Mouse (Mus musculus) testis, adult 2 months (tissue): ENCODE measurements around the gene Mcur1. TPM values are rescaled to one million over a fixed set of nuclear protein-coding genes. Genes with fewer than 3 reads are reported as not detected.

ENCODE experiments used
- H3K27ac ChIP-seq: fragments of 200-500 bp; 2 replicates; pipeline ENCODE4 v1.5.1; 2012; ENCODE audit warnings: low read depth, low read length; ENCODE audit not compliant: control insufficient read depth, insufficient read depth
- H3K27me3 ChIP-seq: fragments of 200-500 bp; 2 replicates; pipeline ENCODE4 v1.6.1; 2012; ENCODE audit warnings: mild to moderate bottlenecking, low read length, moderate library complexity; ENCODE audit not compliant: control insufficient read depth, insufficient read depth
- H3K36me3 ChIP-seq: fragments of 200-500 bp; 2 replicates; pipeline ENCODE4 v1.6.1; 2012; ENCODE audit warnings: mild to moderate bottlenecking, low read length; ENCODE audit not compliant: control insufficient read depth, insufficient read depth
- H3K4me1 ChIP-seq: fragments of 200-500 bp; 2 replicates; pipeline ENCODE4 v1.6.1; 2012; ENCODE audit warnings: low read length; ENCODE audit not compliant: control insufficient read depth, insufficient read depth
- H3K4me3 ChIP-seq: fragments of 200-500 bp; 2 replicates; pipeline ENCODE4 v1.5.1; 2012; ENCODE audit warnings: low read depth, mild to moderate bottlenecking, low read length, moderate library complexity, mixed read lengths; ENCODE audit not compliant: control insufficient read depth
- CTCF ChIP-seq: fragments of 200-500 bp; IDR thresholded peaks from 2 replicates; pipeline ENCODE4 v1.5.1; 2012; ENCODE audit warnings: low read depth, mild to moderate bottlenecking, inconsistent platforms, low read length, moderate library complexity; ENCODE audit not compliant: control insufficient read depth, insufficient read depth, insufficient replicate concordance
- POLR2A ChIP-seq: fragments of 200-500 bp; IDR thresholded peaks from 2 replicates; pipeline ENCODE4 v1.6.1; 2012; ENCODE audit warnings: low read depth, mild to moderate bottlenecking, inconsistent platforms, low read length, moderate library complexity; ENCODE audit not compliant: control insufficient read depth
- polyA plus RNA-seq: library from polyadenylated mRNA; depleted of rRNA; stranded (reverse); fragments of >200 nt; gene quantifications from 2 replicates; pipeline ENCODE4 v1.2.3, GENCODE M21; 2012

Mcur1 gene
- polyA plus RNA-seq, 1 experiment = 1.5 TPM

DNA sequence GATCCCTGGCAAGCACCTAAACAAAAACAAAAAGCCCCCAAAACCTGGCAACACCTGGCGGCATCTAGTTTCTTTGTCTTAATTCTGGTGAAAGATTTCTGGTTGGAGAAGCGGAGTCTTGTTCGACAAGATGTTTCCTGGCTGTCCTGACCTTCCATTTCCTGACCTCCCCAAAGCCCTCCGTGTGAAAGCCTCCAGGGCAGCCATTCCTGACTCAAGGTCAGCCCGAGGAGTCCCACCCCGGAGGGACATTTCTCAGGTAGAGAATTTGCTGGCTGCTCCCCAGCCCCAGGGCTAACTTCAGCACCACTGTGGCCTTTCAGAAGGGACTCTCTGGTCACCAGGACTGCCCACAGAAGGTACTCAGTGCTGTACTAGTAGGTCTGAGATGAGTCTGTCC, 22.1 kb downstream of the Mcur1 start:
- TF ChIP-seq CTCF (no peak), POLR2A (no peak)
- H3K27ac ChIP-seq = no peak overlapping the region

DNA sequence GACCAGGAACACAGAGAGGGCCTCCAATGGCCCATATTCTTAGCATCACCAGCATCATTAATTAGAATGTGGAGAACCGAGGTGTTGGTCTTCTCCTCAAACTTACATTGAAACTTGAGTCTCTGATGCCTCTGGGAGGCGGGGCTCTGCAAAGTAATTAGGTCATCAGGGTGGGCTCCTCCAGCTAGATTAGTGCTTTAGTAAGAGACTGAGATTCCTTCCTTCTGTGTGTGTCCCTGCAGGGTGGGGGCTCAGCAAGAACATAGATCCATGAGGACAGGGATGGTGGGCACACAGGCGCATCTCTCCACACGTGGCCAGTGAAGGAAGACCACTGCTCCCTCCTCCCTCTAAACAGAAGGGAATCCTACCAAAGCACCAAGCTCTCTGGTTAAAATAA, 26.0 kb downstream of the Mcur1 start:
- Histone ChIP-seq H3K4me1 (no peaks in the 10 kb centered on the region; the same call in 1 of the 2 replicates), H3K36me3 (no peaks in the 10 kb centered on the region), H3K27me3 (no peaks in the 10 kb centered on the region), H3K4me3 (no peak overlapping the region), H3K27ac (no peak overlapping the region)
- TF ChIP-seq CTCF (no peak), POLR2A (no peak)

More for the DNA sequence above, 22.1 kb downstream of the Mcur1 start:
- Histone ChIP-seq H3K4me3 (no peak overlapping the region), H3K4me1 (no peaks in the 10 kb centered on the region; the same call in 1 of the 2 replicates), H3K27me3 (no peaks in the 10 kb centered on the region), H3K36me3 (no peaks in the 10 kb centered on the region)

DNA sequence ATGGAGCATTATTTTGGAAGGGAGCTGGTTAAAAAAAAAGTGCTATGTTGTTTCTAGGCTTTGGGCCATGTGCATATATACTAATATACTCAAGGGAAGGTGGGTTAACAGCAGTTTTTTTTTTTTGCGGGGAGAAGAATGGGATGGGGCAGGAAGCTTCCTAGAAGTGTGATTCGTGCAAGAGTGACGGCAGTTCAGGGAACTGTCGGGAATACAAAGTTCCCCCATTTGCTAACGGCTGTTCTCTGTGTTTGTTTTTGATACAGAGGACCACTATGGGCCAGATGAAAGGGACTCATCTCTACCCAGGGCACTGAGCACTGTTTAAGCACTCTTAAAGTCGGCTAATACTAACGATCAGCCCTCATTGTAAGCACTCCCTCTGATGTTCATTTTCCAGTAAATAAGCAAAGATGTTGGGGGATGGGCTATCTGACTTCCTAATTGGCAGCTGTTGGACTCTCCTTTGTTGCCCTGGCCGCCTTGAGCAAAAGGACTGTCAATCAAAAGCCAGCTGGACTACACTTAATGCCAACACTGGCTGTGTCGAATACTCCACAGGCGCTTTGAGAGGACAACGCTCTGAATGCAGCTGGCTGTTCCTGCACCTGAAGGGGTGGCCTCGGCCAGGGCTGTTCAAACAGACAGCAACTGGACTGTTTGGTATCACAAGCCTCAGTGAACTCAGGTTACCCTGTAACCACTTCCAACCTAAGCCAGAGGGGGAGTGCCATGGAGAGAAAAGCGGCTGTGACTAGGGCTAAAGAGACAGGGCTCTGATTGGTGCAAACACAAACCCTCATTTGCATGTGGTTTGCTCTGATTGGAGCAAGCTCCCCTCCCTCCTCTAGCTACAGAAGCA, 28.9 kb downstream of the Mcur1 start:
- Histone ChIP-seq H3K27ac (no peak overlapping the region), H3K36me3 (no peaks in the 10 kb centered on the region), H3K4me1 (no peaks in the 10 kb centered on the region; the same call in 1 of the 2 replicates), H3K4me3 (no peak overlapping the region), H3K27me3 (no peaks in the 10 kb centered on the region)
- TF ChIP-seq POLR2A = no peak
- TF ChIP-seq CTCF = no peak

DNA sequence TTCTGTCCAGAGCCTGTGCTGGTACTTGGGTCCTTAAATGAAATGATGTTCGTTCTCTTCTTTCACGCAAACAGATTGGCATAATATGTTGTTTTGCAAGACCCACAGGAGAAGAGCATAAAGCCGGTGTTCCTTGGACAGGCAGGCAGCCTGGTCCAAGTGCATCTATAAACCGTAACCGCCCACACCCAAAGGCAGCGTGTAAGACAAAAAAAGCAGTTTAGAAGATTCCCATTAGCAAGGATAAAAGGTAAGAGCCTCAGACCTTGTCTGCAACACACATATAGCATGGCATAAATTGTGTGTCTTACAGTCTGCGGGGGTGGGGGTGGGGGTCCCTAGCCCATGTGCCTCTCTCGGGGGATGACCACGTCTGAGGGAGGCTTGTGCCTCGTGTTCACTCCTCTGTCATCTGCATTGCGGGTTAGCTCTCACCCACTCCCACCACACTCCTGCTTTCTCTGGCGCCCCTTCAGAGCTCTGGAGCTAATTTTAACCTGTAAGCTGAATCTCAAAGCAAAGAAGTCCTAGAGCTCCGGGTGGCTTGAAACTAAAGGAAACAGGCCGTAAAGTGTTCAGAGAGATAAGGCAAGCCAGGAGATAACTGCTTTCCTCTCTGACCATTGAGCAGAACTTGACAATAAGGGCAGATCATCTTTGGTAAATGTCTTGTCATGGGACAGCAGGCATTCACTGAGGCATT, 29.7 kb downstream of the Mcur1 start:
- TF ChIP-seq POLR2A (no peak), CTCF (no peak)
- Histone ChIP-seq H3K27ac (no peak overlapping the region), H3K27me3 (no peaks in the 10 kb centered on the region), H3K4me3 (no peak overlapping the region), H3K4me1 (no peaks in the 10 kb centered on the region; the same call in 1 of the 2 replicates), H3K36me3 (no peaks in the 10 kb centered on the region)

DNA sequence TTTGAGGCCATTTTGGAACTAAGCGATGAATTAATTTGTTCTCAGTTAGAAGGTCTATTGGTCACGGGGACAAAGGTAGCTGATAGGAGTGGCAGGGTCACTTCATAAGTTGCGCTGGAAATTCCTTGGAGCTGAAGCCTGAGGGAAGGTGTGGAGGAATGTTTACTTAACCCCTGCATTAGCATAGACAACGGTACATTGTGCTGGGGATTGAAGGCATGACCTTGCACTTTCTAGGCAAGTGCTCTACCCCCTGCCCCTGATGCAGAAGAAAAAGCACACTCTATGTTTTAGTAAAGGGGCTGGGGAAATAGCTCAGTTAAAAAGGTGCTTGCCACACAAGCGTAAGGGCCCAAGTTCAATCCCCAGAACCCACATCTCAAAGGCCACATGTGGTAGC, 33.7 kb downstream of the Mcur1 start:
- no peaks in the 10 kb centered on the region for H3K36me3 ChIP-seq
- no peaks in the 10 kb centered on the region for H3K27me3 ChIP-seq
- H3K4me3 ChIP-seq = no peak overlapping the region
- no peak overlapping the region for H3K27ac ChIP-seq
- no peak for TF ChIP-seq POLR2A
- TF ChIP-seq CTCF = no peak
- no peaks in the 10 kb centered on the region; the same call in 1 of the 2 replicates for H3K4me1 ChIP-seq

DNA sequence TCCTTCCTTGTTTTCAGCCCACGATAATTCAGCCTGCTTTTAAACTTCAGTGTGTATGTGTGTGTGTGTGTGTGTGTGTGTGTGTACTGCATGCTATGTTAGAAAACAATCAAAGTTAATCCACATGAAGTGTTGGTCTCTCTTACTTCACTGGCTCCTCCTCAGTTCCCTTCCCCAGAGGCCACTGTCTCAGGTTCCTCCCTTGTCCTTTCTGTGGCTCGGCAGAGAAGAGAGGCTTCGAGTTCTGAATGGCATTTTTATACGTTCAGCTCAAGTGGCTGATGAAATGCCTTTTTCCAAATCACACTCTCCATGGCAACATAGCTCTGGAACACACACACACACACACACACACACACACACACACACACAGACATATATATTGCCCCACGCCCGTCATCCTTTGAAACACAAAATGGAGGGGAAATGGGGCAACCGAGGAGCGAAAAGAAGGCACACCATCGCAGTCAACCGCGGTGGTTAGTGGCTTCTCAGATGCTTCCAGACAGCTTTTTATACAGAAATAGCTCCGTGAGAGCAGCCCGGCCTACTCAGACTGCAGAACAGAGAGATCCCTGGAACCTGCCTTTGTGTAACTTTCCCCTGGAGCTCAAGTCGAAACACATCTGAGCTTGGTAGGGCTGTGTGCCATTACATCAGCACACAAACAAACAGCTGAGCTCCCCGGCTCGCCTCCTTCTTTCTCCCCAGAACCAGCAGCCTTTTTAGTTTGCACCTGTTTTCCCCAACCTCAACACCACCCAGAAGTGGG, 34.4 kb downstream of the Mcur1 start:
- Histone ChIP-seq H3K27me3 (no peaks in the 10 kb centered on the region), H3K27ac (no peak overlapping the region), H3K36me3 (no peaks in the 10 kb centered on the region), H3K4me1 (no peaks in the 10 kb centered on the region), H3K4me3 (no peak overlapping the region)
- TF ChIP-seq CTCF = no peak
